Mouse (Mus musculus): Measurements from ENCODE around the gene Lrat. TPM values are rescaled to one million over a fixed set of nuclear protein-coding genes. Genes with fewer than 3 reads are reported as not detected.

Lrat gene
- polyA plus RNA-seq, 1 experiment from 2014 or later = not detected

DNA sequence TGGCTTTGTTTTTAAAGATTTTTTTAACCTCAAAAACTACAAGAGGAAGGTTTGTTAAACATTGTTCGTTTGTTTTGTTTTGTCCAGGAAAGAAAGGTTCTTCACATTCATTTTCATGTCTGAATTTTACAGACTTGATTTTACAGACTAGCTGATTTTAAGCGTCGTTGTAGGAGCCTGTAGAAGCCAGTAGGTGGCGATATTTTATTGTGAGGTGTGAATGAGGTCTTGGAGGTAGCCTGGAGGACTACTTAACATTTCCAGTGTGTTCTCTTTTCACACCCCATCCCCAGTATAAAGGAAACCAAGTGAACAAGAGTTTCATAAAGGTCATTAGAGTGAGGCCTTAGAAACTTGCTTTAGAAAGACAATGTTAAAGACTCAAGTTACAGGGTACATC lies 26.5 kb downstream of the Lrat start:
- no peak overlapping the region for H3K4me3 ChIP-seq
- H3K36me3 ChIP-seq = no peaks in the 10 kb centered on the region
- peaks cover 8% of the 10 kb centered on the region for H3K4me1 ChIP-seq
- 9% methylated on average over 4 of the region's 4 CpGs for WGBS
- H3K9ac ChIP-seq = no peak overlapping the region
- no peak overlapping the region for H3K27ac ChIP-seq
- H3K4me2 ChIP-seq (replicated peaks) = no peak overlapping the region
- peaks cover 19% of the 10 kb centered on the region for H3K27me3 ChIP-seq (replicated peaks)
- H3K9me3 ChIP-seq = no peaks in the 10 kb centered on the region
- ATAC-seq (ENCODE audit: low FRiP score, low read depth) = 0 out of 2 replicates have a peak, but pooled peaks have one; percentile 31

DNA sequence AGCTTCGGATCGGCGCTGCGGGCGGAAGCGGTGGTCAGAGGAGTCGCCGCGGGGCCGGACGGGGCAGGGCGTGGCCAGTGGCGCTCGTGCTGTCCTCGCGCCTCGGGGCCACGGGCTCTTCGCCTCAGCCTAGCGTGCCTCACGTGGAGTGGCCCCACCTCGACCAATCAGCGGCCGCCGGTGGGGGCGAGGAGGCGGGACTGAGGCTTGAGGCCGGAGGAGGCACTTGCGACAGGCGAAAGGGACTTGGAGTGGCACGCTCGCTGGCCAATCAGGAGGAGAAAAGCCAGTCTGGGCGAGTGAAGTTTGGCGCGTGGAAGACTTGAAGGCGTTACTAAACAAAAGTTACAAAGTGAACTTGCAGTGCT lies 27.4 kb downstream of the Lrat start, which contains the start of gene Rbm46:
Gene Rbm46 (minus strand): TSS at position 112 of the 368 bp plus-strand sequence.
- Histone ChIP-seq H3K9me3 (no peaks in the 10 kb centered on the region), H3K4me2 (replicated peaks) (peak within 1 kb of the TSS; percentile 59), H3K27me3 (replicated peaks) (peaks cover 19% of the 10 kb centered on the region), H3K4me1 (peaks cover 8% of the 10 kb centered on the region), H3K27ac (no peak within 1 kb of the TSS), H3K4me3 (peak within 1 kb of the TSS; percentile 34), H3K36me3 (no peaks in the 10 kb centered on the region), H3K9ac (0 out of 2 replicates have a peak within 1 kb of the TSS, but pooled peaks have one; percentile 21)
- WGBS = 29% methylated on average over 36 of the region's 36 CpGs
- ATAC-seq (ENCODE audit: low FRiP score, low read depth) = peak; percentile 93

DNA sequence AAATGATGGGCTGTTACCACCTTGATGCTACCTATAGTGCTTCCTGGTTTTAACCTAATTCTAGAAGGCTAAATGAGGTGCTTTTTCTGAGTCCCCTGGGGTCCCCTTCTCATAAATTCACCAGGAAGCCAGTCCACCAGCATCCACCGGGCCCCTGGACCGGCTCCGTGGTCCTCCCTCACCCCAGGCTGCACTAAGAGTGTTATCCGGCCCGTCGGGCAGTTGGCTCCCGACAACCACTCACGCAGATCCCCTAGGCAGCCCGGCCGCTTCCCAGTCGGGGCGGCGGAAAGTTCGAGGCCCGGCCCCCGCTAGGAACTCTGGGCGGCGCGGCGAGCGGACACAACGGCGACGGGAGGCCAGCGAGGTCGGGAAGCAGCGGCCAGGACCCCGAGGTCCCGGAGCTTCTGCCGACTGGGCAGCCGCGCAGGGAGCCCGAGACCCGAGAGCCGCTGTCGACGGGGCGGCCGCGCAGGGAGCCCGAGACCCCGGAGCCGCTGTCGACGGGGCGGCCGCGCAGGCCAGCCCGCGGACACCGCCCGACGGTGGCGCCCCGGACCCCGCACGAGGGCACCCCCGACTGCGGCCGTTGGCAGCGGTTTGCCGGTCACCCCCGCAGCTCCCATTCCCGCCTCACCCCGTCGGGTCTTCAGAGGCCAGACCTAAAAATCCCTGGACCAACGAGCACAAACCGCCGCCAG lies 28.0 kb downstream of the Lrat start:
- WGBS = 28% methylated on average over 69 of the region's 69 CpGs
- Histone ChIP-seq H3K4me2 (replicated peaks) (peak overlapping the region; percentile 59), H3K9me3 (no peaks in the 10 kb centered on the region), H3K36me3 (no peaks in the 10 kb centered on the region), H3K4me1 (peaks cover 8% of the 10 kb centered on the region), H3K4me3 (peak overlapping the region; percentile 34), H3K27me3 (replicated peaks) (peaks cover 19% of the 10 kb centered on the region), H3K27ac (no peak overlapping the region), H3K9ac (0 out of 2 replicates have a peak overlapping the region, but pooled peaks have one; percentile 21)
- ATAC-seq (ENCODE audit: low FRiP score, low read depth) = peak; percentile 59

DNA sequence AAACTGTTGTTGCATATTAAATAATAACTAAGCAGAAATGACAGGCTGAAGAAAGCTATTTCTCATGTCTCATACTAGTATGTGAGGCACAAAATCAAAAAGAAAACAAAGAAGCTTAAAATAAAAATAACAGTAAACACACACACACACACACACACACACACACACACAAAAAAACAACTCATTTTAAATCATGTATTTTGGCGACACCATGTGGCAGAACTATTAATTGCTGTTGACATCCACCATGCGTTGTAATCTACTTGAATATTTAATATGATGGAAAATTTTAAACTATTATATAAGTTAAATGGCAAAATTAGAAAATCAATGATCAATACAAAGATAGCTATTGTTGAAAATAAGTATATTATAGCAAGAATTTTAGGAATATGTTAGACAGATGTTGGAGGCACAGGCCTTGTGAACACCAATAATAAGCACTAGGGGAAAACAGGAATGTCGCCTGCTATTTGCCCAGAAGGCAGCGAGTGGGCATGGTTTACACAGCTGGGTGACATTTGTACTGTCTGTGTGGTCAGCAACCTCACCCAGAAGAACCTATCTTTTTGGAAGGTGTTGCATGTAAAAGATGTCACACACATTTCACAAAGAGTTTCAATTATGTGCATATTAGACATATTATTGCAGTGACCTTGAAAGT lies 46.2 kb downstream of the Lrat start:
- no peak overlapping the region for H3K4me3 ChIP-seq
- 29% methylated on average over 4 of the region's 4 CpGs for WGBS
- ATAC-seq (ENCODE audit: low FRiP score, low read depth) = no peak; the same call in 1 of the 2 replicates

More for the DNA sequence above, 46.2 kb downstream of the Lrat start:
- H3K9ac ChIP-seq = no peak overlapping the region
- H3K4me2 ChIP-seq (replicated peaks) = no peak overlapping the region
- no peaks in the 10 kb centered on the region for H3K27me3 ChIP-seq (replicated peaks)
- no peaks in the 10 kb centered on the region for H3K36me3 ChIP-seq
- no peak overlapping the region for H3K27ac ChIP-seq
- H3K9me3 ChIP-seq = no peaks in the 10 kb centered on the region
- H3K4me1 ChIP-seq = no peaks in the 10 kb centered on the region

Other genes with a start within 250 kb of the Lrat start
- gene Rbm46, start 27.5 kb downstream of the Lrat start, polyA plus RNA-seq (2016; fragmentation: Nextera tagmentation; extraction: Ambion mirVana) = 2.0 and 2.2 TPM in 2 replicates
- gene Fgg, start 103.8 kb upstream of the Lrat start, polyA plus RNA-seq (2016; fragmentation: Nextera tagmentation; extraction: Ambion mirVana) = 0.19 TPM in 1 of 2 replicates, not detected in the other
- gene Fga, start 122.1 kb upstream of the Lrat start, polyA plus RNA-seq (2016; fragmentation: Nextera tagmentation; extraction: Ambion mirVana) = 0.14 and 0.15 TPM in 2 replicates
- gene Fgb, start 145.9 kb upstream of the Lrat start, polyA plus RNA-seq (2016; fragmentation: Nextera tagmentation; extraction: Ambion mirVana) = 0.11 TPM in 1 of 2 replicates, not detected in the other
- gene Plrg1, start 151.5 kb upstream of the Lrat start, polyA plus RNA-seq (2016; fragmentation: Nextera tagmentation; extraction: Ambion mirVana) = 113 and 118 TPM in 2 replicates
- gene Dchs2, start 224.0 kb upstream of the Lrat start, polyA plus RNA-seq (2016; fragmentation: Nextera tagmentation; extraction: Ambion mirVana) = 1.00 and 1.1 TPM in 2 replicates

Measured in neural tube, embryonic 12.5 days (tissue).